Mouse (Mus musculus) heart, postnatal 10 days (tissue): ENCODE results near the gene Egln2. TPM values are rescaled to one million over a fixed set of nuclear protein-coding genes. Genes with fewer than 3 reads are reported as not detected.

Experiments
- microRNA-seq, 2 experiments: library from miRNA; unstranded; fragments of <30 nt; microRNA quantifications; one replicate each; pipeline ENCODE4 v1.2.0; 2022
- total RNA-seq, 2 experiments: library from RNA; stranded (reverse); gene quantifications; 2 replicates each; pipeline ENCODE4 v1.2.3; 2021

Gene Egln2
- total RNA-seq, 2 experiments from 2014 or later: 57.9 to 59.4 TPM

Small RNAs within 50 kb of the gene (microRNA-seq; reads per million reads assigned to microRNA genes)
- gene Mir1191 (0.24 to 1.4 reads per million in 2 experiments), gene Mir3101 (0.24 to 1.7 reads per million in 2 experiments)

Other genes with a start within 250 kb of the Egln2 start
- not detected for gene Cyp2a22, start 227.4 kb downstream of the Egln2 start, total RNA-seq
- not detected for gene Cyp2a12, start 137.7 kb downstream of the Egln2 start, total RNA-seq
- gene Cyp2f2, start 46.9 kb downstream of the Egln2 start, total RNA-seq: 1 to 10 TPM in 1 of 2 experiments, not detected in 1; 2.5 TPM
- not detected for gene Cyp2t4, start 13.1 kb downstream of the Egln2 start, total RNA-seq
- 10 to 100 TPM; 21.9 to 22.8 TPM for gene Rab4b, start 12.1 kb upstream of the Egln2 start, total RNA-seq
- gene Gm21983, start 14.3 kb upstream of the Egln2 start, total RNA-seq: under 1 TPM in 1 of 2 experiments, not detected in 1; 0.31 TPM
- gene Mia, start 14.4 kb upstream of the Egln2 start, total RNA-seq: not detected
- gene BC024978, start 29.0 kb upstream of the Egln2 start, total RNA-seq: 10 to 100 TPM; 13.6 to 14.1 TPM
- gene Snrpa, start 29.5 kb upstream of the Egln2 start, total RNA-seq: 10 to 100 TPM; 46.9 to 52.7 TPM
- 1 to 10 TPM; 4.2 to 4.5 TPM for gene Itpkc, start 61.9 kb upstream of the Egln2 start, total RNA-seq
- 10 to 100 TPM; 12.8 TPM for gene Coq8b, start 66.2 kb upstream of the Egln2 start, total RNA-seq
- 10 to 100 TPM; 10.7 to 13.8 TPM for gene Numbl, start 91.6 kb upstream of the Egln2 start, total RNA-seq
- gene Ltbp4, start 170.9 kb upstream of the Egln2 start, total RNA-seq: 100 to 1,000 TPM; 387 to 393 TPM
- gene Shkbp1, start 189.2 kb upstream of the Egln2 start, total RNA-seq: 10 to 100 TPM; 13.8 to 17.5 TPM
- gene Gm20479, start 190.6 kb upstream of the Egln2 start, total RNA-seq: under 1 TPM in 1 of 2 experiments, not detected in 1; 0.99 TPM